Mouse (Mus musculus) lung, postnatal 14 days (tissue): ENCODE results near the gene Hao2.

Source experiments
- DNase-seq: peaks from one replicate; pipeline ENCODE4 v3.0.0; 2021

Hao2 gene

DNA sequence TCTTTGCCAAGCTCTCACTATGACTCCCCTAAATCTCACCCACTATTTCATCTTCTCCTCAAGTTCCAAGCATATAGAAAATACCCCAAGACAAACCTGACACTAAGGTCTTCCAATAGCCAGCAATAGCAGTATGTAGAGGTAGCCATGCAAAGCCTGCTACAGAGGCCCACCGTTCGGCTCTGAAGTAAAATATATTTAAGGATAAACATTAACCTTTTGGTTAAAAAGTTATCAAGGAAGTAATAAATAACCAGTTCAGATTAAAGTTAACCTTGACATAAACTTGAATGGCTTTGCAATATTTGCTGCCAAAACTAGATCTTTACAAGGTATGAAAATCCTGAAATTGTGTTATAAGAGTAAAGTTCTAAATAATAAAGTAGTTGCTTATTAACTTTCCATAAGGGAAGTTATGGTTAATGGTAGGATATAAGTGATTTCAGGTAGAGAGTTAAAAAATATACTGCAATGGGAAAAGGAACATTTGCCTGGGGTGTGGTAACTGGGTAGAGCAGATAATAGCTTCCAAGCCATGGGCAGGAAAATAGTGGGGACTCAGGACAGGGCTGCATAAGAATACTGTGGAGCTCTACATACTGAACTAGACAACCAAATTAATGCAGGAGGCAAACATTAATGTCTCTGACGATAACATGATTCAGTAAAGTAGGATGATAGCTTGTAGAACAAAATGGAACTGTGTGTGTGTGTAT, at the start of gene Hao2:
Gene Hao2 (minus strand): TSS at position 183 of the 716 bp plus-strand sequence.
- no peak for DNase-seq

DNA sequence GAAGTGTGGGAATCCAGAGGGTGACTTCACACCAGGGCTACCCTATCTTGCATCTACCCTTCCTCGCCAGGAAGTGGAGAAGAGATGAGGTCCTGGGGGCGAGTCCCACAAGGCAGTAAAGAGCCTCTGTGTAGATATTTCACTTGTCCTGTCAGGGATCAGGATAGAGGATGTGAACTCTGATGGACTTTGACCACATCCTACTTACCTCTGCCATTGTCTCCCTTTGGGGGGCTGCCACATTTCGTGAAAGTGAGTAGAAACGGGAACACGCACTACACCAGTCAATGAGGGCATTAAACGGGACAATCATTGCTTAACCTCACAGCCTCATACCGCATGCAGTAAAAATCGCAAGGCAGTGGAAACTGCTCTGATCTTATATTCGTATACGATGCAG, 48.6 kb upstream of the Hao2 start:
- DNase-seq: no peak

DNA sequence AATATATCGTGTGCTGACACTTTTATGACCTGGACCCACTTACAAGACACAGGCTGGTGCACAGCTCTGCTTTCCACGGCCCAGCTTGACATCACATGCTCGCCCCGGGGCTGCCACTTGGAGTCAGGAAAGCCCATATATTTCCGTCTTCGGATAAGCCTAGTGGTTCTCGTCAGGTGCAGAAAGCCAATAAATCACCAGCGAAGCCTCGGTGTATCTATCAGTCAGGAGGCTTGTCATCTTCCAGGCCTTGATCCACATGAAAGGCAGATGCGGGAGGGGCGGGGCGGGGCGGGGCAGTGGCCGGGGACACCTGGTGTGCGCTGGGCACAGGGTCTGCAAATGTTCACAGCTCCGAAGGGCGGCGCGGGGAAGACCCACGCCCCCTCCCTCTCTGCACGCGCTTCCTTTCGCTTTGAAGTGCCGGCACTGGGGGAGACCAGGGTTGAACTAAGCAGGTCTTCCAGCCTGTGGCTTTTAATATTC, 48.1 kb upstream of the Hao2 start:
- no peak for DNase-seq

DNA sequence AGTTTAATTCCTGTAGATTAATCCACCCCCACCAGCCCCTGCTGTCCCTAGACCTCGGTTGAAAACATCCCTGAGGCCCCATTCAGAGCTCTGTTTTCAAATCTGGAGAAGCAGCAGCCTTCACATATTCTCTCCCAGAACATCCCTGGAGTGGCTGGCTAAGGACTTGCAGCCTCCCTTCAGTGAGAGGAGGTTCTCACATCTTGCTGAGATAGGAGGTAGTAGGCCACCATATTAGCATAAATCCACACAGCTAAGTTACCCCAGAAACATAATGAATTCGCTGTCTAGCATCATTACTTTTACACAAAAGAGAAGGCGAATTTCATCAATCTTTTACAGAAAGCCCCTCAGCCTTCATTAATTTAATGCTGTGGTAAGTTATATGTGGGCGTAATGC, 47.2 kb upstream of the Hao2 start:
- DNase-seq: no peak

DNA sequence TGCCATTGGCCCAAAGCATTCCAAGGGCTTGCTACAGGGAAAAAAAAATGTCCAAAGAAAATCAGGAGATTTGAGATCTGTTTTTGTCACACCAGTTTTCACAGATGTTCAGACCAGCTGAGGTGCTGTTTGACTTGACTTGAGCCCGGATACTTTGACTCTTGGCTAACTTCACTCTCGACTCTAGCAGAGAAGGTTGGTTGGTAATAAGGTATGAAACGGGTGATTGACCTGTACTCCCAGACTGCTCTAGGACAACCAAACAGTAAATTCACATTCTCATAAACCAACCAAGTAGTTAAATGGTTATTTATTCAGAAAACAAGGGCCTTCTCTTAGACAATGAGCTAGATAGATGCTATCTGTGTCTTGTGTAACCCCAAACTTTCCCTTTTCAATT, 43.4 kb upstream of the Hao2 start:
- DNase-seq: no peak

DNA sequence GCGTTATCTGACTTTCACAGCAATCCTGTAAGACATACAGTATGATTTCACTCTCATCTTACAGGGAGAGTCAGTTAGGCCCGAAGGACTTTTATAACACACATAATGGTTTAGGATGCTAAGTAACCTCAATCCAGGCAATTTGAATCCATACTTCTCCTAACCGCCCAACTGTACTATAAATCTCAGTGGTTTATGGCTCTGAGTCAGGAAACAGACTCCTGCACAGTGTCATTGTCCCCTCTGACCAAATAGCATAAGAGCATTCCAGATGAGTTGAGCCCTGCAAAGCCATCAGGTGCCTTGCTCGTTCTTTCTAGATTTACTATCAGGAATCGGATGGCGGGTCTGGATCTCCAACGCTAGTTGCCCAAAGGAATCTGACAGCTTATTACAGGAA, 41.6 kb upstream of the Hao2 start:
- DNase-seq: no peak

DNA sequence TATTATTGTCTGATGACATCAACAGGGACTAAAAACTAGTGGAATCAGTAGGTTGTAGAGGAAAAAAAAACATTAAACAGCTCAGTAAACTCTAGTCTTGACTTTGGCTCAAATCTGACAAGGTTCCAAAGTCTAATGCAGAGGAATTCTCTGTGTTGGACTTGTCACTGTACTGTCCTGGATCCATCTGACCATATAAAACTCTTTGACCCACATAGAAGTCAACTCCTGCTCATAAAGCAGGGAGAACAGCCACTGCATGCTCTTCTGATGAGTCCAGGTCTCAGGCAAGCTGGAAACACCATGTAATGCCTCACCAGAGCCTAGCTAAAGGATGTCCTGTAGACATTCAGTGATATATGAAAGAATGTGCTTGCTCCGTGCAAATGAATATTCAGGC, 41.0 kb upstream of the Hao2 start:
- DNase-seq: no peak

DNA sequence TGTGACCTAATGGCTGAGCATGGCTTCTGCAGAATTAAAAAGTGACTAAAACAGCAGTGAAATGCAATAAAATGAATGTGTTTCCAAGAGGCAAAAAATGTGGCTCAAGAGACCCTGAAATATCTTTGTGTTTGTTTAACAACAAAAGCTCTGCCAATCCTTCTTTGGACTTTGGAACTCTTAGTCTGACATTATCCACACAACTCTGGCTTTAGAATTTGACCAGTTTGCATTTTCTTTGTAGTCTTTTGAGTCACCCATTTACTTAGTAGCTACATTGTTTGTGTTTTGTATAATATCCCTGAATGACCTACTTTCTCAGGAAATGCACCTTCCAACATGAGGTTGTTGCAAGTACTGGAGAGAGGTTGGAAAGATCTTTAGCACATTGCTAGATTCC, 39.4 kb upstream of the Hao2 start:
- no peak for DNase-seq

DNA sequence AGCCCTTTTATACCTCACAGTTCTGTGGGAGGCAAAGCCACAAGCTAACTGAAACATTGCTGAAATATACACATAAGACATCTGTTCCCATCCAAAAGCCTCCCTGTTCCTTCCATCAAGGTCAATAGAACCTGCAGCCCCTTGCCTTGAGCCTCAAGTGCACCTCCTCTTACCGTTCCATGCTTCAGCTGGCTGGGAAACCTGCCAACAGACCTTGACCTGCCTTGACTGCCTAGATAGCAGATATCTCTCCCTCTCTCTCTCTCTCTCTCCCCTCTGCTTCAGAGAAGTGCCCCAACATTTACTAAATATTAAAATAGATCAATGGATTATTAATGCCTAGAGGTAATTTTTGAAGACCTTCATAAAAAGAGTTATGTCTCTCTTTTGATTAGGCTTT, 38.8 kb upstream of the Hao2 start:
- DNase-seq: no peak

DNA sequence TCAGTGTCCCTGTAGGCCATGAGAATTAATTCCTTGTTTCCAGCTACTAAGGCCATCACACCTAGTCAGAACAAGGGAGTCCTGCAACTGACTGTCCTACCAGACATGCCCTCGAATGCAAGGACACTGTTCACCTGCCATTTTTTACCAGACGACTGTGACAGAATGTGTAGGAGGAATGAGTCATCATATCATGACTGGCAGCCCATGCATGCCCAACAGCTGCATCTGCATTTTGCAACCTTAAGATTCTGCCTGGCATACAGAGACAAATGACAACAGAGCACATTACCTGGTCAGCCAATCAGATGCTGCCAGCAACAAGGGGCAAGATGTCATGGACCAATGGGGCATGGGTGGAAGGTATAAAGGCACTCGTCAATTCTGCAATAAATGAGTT, 27.4 kb upstream of the Hao2 start:
- DNase-seq: no peak

DNA sequence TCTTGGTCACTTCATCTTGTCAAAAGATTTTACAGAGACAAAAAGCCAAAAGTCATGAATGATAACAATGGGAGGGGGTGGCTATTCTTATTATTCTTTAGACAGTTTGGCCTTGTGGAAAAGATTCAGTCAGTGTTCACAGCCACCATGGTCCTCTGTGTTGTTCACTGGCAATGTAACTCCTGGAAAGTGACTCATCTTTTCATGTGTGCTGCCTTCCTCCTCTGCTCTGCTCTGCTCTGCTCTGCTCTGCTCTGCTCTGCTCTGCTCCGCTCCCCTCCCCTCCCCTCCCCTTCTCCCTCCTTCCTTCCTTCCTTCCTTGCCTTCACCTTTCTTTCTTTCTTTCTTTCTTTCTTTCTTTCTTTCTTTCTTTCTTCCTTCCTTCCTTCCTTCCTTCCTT, 24.2 kb upstream of the Hao2 start:
- DNase-seq: no peak

DNA sequence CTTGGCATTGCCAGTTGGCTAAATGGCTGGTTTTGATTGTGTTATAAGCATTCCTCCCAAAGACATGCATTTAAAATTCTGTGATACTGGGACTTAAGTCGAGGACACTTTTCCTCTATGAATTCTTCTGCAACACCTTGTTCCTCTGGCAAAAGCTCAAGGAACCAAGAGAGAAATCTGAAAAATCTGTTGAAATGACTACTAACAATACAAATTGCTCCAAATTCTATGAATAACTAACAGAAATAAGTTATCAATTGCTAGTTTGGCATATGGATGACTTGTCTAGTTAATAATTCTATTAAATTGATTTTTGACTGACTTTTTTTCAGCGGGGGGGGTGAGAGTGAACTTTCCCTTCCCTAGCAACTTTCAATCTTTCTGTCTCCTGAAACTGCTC, 23.8 kb upstream of the Hao2 start:
- DNase-seq: no peak

DNA sequence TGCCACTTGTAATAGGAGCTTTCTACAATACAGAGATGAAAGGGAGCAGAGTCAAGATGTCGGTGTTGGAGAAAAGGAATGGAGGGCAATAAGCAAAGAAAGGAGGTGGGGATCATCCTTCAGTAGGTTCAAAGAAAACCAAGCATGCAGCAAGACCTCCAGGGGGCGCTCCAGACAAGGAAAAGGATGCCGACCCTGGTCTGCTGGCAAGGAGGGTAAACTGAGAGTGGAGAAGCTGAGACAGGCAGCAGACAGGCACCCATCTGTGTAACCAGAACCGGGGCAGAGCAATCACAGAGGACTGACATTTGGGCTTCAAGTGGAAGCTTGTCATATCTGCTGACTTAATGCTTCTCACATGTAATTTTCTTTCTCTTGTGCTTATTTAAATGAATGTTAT, 22.6 kb upstream of the Hao2 start:
- DNase-seq: peak; percentile 58

DNA sequence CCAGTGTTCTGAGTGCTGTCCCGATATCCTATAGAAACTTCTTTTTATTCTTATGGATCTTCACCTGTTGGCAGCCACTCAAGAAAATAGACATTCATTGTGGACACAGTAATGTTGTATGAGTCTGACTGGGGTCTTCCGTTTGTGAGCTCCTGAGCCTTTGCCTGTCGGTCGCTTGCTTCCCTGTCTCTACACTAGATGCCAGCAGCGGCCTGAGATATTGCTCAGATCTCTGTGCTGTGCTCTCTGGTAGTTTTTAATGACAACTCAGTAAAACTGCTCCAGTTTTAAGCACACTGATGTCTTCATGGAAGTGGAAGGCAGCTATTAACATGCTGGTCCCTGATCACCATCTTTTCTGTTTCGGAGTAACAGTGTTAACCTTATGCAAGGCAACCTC, 20.6 kb upstream of the Hao2 start:
- no peak for DNase-seq

DNA sequence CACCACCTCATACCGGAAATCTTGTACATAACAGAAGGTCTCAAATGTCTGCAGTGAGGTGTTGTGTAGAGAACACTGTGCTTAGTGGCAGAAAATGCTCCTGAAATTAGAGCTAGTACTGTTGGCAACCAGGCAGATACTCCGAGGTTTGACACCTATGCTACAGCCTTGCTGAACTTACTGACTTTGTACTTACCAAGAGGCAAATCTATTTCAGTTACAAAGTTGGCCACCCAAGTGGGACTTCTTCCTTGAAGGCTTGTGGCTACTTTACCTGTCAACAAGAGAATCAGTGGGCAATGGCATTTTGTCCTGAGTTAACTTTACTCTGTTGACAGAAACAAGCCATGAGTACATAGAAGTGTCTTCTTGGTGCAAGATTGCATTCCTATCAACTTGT, 4.6 kb upstream of the Hao2 start:
- DNase-seq: no peak

DNA sequence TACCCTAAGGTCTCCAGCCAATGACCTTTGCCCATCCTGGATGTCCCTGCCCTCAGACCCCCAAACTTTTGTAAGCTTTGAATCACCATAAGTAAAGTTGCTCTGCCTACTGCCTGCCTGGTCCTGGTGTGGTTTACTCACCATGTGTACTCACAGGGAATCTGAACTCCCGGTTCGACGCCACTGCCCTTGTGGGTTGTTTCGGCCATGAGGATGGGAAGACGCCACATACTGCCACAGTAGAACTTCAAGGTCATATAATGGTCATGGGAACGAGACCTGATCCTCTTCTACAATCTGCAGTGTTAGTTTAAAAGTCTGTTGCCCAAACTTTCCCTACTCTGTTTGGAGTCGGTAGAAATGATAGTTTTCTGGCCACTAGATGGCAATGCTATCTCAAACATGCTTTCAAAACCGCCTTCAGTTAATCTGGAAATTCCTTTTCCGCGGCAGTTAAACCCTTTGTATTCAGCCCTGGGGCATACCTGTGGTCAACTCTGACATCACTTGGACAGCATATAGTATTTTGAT, 2.1 kb upstream of the Hao2 start:
- DNase-seq: no peak

DNA sequence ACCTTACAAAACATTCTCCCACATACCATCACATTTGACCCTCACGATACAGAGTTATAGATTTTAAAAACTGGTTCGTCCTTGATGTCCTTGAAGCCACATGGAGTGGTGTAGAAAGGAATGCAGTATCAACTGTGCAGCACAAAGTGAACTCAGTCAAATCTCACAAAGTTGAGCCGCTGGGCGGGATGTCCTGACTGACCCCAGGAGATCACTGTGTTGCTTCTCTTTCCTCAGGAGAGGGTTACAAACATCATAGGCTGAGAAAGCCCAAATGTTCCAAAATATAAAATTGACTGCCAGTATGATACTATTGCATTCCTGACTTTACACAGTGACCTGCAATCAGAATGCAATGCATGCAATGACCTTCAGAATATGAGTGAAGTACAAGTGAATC, 2.6 kb downstream of the Hao2 start:
- DNase-seq: no peak

DNA sequence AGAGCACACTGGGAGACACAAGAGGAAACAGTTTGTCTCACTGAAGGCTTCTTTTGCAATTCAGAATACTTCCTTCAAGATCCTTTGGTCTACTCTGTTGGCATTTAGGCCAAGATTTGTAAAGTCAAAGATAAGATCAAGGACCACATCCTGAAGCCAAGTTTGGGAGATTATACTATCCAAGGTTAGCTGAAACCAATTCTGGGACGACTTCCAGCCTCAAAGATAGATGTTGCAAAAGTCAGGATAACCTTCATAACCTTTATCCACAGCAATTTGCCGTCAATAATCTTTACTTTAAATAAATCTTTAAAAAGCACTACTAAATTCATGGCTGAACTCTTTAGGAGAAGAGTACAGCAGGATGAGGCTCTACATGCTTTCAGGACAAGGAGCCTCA, 4.8 kb downstream of the Hao2 start:
- no peak for DNase-seq

DNA sequence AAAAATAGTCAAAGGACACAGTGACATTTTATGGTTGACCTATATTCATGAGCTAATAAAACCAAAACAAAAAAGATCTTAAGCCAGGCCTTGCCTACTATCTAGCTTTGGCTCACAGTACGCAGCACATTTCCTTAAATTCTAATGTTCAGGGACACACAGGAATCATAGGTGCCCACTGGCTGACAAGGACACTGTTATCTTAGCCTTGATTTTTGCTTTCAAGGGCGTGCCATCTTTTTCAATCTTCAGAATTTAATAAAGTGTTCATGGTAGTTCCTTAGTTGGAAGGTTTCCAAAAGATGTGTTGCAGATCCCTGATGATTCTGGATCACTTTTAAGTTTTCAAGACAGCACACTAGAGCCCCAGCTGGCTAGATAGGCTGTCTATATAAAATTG, 12.2 kb downstream of the Hao2 start:
- no peak for DNase-seq

DNA sequence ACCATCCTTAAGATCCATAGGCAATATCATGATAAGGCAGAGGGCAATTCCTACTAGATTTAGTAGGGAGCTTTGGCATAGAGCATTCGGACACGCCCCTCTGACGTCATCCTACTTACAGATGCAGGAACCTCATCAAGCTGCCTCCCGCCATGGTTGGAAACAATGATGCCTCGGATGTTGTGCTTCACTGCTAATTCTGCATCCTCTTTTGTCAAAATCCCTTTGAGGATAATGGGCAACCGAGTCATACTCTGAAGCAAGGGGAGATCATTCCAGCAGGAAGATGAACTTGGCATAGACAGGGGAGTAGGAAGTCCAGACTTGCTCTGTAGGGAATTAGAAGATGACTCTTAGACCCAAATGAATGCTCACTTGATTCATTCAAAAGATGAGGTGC, 12.8 kb downstream of the Hao2 start:
- no peak for DNase-seq

DNA sequence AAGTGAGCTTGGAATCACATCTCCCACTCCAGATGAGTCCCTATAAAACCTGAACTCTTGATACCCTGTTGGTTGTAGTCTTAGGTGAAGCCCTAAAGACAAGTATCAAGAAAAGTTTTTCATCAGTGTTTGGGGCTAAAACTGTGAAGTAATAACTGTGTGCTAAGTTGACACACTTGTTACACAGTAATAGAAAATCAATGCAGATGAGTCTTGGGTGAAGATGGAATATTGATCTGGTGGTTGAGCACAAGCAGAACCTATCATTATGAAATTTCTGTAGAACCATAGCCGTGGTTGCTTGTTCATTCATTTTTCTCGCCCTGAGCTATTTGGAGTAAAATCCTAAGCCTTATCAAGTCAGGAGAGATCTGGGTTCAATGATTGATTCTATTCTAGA, 24.8 kb downstream of the Hao2 start:
- DNase-seq: no peak

DNA sequence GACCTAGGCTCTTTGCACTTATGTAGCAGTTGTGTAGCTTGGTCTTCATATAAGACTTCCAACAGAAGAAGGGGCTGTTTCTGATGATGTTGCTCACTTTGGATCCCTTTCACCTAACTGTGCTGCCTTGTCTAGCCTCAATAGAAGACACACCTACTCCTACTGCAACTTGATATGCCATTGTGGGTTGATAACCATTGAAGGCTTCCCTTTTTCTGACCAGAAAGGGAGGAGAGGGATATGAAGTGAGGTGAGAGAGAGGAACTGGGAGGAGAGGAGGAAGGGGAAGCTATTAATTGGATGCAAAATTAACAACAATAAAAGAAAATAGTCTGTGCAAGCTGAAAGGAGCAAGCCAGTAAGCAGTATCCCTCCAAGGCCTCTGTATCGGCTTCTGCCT, 30.2 kb downstream of the Hao2 start:
- no peak for DNase-seq

DNA sequence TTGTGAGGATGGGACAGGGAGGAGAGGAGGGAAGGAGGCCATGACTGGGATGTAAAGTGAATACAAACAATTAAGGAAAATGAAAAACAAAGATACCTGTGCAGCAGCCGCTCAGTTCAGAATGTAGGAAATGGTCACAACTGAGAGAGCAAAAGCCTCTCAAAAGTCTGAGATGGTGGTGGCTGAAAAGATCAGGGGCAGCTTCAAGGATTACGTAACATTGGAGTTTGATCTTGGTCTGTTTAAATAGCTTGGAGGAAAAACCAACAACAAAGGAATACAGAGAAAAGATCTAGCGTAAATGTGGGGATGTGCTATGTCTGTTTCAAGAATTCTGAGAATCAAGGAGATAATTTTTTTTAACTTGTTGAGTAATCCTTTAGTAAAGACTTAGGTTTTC, 33.5 kb downstream of the Hao2 start, which contains the start of gene Hsd3b1:
Gene Hsd3b1 (minus strand): TSS at position 219 of the 400 bp plus-strand sequence.
- DNase-seq: no peak

DNA sequence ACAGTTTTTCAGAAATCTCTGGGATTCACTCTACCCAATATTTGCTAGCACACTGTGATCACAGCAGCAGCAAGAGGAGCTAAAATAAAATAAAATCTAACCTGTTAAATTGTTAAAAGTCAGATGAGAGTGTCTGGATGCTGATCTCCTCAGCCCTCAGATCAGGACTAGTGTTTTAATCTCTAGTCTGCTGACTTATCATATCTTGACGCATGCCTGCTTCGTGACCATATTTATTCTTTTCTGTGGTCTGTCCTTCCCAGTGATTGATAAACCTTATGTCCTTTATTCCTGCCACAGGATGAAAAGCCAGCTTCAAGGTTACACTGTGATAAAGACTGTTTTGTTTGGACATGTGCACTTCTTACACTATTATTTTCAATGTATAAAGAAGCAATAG, 35.0 kb downstream of the Hao2 start:
- DNase-seq: no peak

DNA sequence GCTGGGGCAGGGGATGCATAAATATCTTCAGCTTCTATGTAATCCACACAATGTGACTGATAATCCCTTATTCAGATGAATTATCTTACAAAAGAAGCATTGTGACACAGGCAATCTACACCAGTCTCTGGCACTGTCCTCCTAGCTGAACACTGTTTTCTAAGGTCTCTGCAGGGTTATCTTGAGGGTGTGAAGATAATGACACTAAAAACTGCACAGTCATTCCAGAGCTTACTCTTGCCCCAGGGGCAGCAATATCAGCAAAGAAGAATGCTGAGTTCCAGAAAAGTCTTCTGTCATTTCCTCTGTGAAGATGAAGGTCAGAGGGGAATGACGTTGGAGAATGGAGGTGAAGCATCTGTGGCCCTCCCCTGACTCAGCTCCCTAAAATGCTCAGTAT, 36.1 kb downstream of the Hao2 start:
- no peak for DNase-seq
